Mouse (Mus musculus): ENCODE data around the gene Mypn. TPM values are rescaled to one million over a fixed set of nuclear protein-coding genes. Genes with fewer than 3 reads are reported as not detected.

The Mypn gene
- total RNA-seq, 2 experiments from 2014 or later: 1.9 to 5.7 TPM

DNA sequence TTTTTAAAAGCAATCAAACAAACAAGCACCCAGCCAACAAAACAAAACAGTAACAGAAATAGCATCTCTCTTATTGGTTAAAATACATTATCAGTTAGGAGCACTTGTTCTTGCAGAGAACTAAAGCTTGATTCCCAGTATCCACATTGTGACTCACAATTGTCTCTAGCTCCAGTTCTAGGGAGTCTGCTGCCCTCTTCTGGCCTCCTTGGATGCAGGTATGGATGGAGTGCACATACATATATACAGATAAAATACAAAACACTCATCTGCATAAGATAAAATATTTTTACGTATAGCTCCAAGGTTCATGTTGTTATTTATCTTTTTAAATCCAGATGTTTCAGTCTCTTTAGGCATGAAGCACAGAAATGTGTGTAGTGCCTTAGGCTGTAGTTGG, 47.4 kb downstream of the Mypn start:
- DNase-seq (ENCODE audit: low spot score in 2 of 2): no peak

DNA sequence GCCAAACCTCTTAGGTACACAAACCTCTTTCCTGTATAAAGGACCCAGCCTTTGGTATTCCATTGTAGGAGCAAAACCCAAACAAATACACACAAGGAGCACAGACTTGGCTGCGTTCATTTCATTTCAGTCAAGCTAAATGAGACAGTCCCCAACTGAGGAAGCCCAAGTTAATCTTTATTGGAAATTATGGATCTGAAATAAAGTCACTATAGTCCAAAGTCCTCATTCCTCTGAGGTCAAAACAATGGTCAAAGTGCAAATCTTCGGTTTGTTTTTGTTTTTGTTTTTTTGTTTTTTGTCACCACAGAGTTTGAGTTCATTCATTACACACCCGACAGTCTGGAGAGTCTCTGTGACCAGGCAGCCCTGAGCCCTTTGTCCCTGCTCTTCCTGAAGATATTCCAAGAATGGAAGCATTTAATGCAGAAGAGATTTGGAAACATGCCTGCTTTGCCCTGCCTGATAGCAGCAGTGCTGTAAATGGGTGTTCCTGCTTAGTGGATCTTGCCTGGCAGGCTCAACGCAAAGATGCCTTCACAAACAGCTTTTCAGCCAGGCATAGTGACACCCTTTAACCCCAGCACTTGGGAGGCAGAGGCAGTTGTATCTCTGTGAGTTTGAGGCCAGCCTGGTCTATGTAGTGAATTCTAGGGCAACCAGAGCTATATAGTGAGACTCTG, 47.9 kb downstream of the Mypn start:
- no peak for DNase-seq (ENCODE audit: low spot score in 2 of 2)

GRCm38 (mm10) chr10:63154726-63155125, 49.0 kb downstream of the Mypn start:
- no peak for DNase-seq (ENCODE audit: low spot score in 2 of 2)

DNA sequence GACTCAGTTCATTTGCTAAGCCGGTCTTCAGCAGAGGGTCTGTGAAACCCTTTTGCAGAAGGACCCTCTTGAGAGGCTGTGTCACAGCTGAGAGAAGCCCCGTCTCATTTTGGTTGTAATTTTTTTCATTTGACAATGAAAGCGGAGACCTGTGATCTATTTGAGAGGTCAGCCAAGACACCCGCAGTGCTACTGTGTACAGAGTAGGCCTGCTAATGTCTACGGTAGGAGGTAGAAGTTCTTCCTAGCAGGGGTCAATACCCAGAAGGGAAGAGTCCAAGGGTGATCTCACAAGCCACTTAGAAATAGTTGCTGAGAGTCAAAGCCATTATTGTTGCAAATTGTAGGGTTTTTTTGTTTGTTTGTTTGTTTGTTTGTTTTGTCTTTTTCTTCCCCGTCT, 49.5 kb downstream of the Mypn start:
- DNase-seq (ENCODE audit: low spot score in 2 of 2): no peak

- peak in 1 of 2 experiments; percentile 68 for DNase-seq (ENCODE audit: low spot score in 2 of 2)
These were observed 50.2 kb downstream of the Mypn start for GRCm38 (mm10) chr10:63153563-63153962.

DNA sequence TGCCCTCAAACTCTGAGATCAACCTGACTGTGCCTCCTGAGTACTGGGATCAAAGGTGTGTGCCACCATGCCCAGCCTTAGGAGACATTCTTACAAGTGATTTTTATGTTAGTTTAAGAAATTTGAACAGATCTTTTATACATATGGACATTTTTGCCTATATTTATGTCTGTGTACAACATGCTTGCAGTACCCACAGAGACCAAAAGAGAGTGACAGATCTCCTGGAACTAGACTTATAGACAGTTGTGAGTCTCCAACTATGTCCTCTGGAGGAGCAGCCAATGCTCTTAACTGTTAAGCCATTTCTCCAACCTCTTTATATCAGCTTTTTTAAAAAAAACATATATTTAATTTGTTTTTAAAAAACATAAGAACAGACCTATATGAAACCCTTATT, 51.4 kb downstream of the Mypn start:
- DNase-seq (ENCODE audit: low spot score in 2 of 2): no peak

DNA sequence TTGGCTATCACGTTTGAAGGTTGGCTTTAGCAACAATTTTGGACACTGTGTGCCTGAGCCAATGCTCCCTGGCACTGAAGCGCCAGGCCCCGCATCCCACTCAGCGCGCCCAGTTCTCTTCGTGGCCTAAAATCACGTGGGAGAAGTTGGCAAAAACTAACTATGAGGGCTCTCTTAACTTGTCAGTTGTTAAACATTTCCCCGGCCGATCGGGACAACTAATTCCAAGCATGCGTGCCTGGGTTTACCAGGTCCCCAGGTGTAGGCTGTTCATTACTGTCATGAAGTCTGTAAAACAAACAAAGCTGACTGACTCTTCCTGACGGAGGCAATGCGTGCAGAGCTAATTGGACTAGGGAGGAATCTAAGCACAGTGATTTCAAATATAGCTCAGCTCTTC, 61.1 kb downstream of the Mypn start:
- no peak for DNase-seq (ENCODE audit: low spot score in 2 of 2)

- DNase-seq (ENCODE audit: low spot score in 2 of 2): no peak
These were observed 67.3 kb downstream of the Mypn start for GRCm38 (mm10) chr10:63136436-63136835.

GRCm38 (mm10) chr10:63135680-63136079, 68.1 kb downstream of the Mypn start:
- no peak for DNase-seq (ENCODE audit: low spot score in 2 of 2)

GRCm38 (mm10) chr10:63133326-63133725, 70.4 kb downstream of the Mypn start:
- no peak for DNase-seq (ENCODE audit: low spot score in 2 of 2)

DNA sequence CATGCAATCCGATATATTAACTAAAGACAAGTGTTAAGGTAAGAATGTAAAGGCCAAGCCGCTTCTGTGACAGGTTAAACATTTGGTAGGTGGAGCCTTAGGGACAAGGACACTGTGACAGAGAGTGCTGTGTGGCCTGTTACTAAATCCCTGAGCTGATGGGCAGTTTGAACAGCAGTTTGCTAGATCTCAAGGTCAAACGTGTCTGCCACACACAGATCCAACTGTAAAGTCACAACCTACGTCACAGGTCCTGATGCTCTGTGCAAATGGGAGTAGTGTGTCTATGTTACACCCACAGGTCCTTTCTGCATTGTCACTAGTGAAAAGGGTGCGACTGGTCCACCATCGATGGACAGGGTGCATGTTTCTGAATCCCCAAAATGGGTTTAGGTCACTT, 71.4 kb downstream of the Mypn start:
- no peak for DNase-seq (ENCODE audit: low spot score in 2 of 2)

GRCm38 (mm10) chr10:63130500-63130899, 73.3 kb downstream of the Mypn start:
- no peak for DNase-seq (ENCODE audit: low spot score in 2 of 2)

DNA sequence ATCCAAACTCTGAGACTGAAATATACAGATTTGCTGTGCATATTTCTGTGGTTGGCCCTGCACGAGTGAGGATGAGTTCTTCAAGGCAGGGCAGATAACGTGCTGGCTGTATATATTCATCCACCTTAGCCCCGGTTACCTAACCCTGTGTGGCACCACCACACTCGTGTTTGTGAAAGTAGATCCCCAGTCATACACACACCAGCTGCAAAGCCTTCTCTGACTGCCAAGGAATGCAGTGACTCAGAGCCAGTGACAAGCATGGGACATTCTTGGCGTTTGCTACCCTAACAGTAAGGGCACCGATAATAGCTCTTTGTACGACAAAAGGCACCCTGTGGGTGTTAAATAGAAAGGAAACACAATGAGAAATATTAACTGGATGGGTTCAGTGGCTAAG, 75.5 kb downstream of the Mypn start:
- no peak for DNase-seq (ENCODE audit: low spot score in 2 of 2)

DNA sequence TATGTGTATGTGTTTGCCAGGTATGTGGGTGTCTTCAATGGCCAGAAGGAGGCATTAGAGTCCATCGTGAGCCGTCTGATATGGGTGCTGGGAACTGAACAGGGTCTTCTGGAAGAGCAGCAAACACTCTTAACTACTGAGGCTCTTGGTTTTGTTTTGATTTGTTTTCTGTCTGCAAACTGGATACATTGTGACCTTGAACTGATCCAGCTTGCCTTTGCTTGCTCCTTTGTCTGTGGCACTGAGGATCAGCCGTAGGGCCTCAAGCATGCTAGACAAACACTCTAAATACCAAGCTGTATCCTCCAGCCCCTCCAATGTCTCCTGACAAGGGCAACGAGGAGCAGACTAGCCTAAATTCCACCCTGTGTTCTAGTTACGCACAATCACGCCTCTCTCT, 76.6 kb downstream of the Mypn start:
- no peak for DNase-seq (ENCODE audit: low spot score in 2 of 2)

GRCm38 (mm10) chr10:63126116-63126515, 77.6 kb downstream of the Mypn start:
- DNase-seq (ENCODE audit: low spot score in 2 of 2): no peak

- DNase-seq (ENCODE audit: low spot score in 2 of 2): no peak
These were observed 78.4 kb downstream of the Mypn start for GRCm38 (mm10) chr10:63125343-63125742.

DNA sequence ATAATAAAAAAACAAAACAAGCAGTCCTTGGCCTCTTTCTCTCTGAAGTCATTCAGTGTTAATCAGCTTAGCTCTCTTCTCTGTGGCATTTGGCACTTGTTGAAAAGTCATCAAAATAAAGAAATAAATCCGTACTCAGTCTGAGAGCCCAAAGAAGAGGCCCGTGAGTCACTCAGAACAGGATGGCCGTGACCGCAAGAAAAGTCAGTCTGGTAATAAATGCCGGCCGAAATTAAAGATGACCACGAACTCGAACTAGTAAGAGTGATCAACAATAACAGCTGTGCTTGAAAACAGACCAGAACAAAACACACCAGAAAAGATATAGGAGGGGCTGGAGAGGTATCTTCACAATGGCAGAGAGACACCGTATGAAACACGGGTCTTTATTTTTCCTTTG, 79.7 kb downstream of the Mypn start:
- DNase-seq (ENCODE audit: low spot score in 2 of 2): no peak

- no peak for DNase-seq (ENCODE audit: low spot score in 2 of 2)
These were observed 80.6 kb downstream of the Mypn start for GRCm38 (mm10) chr10:63123141-63123540.

GRCm38 (mm10) chr10:63122516-63122915, 81.2 kb downstream of the Mypn start:
- DNase-seq (ENCODE audit: low spot score in 2 of 2): no peak

- DNase-seq (ENCODE audit: low spot score in 2 of 2): no peak
These were observed 81.8 kb downstream of the Mypn start for GRCm38 (mm10) chr10:63121961-63122360.

DNA sequence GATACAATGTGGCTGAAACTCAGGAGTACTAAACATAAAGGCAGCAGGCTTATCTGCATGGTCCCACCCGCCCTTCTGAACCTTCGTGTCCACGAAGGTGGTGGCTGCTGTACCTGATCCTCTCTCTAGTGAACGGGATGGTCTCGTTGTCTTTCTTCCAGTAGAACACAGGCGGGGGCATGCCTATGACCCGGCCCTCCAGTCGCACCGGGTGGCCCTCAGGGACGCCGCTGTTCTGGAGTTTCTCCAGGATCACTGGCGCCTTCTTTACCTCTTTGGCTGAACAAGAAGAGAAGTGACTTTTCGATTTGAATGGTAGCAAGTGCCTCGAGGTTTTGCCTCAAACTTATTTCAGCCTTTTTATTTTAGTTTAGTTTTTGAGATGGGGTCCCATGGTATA, 83.8 kb downstream of the Mypn start:
- no peak for DNase-seq (ENCODE audit: low spot score in 2 of 2)

GRCm38 (mm10) chr10:63117583-63117982, 86.2 kb downstream of the Mypn start:
- no peak for DNase-seq (ENCODE audit: low spot score in 2 of 2)

DNA sequence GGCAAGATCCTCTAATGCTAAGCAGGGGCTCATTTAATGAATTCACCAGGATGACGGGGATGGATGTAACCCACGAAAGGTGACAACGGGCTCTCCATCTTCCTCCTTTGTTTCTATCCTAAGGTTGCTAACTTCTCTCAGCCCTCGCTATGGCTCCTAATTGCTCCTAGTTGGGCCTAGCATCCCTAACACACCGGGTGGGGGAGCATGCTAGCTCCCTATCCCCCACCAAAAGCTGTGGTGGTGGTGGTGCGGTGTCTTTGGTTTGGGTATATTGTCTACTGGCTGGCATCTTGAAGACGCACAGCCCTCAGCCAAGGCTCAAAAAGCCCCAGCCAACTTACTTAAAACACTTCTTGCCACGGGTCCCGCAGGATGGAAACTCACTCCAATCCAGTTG, 87.4 kb downstream of the Mypn start:
- no peak for DNase-seq (ENCODE audit: low spot score in 2 of 2)

GRCm38 (mm10) chr10:63115881-63116280, 87.9 kb downstream of the Mypn start:
- no peak for DNase-seq (ENCODE audit: low spot score in 2 of 2)
